25 mouse cellular contexts compared by ENCODE assay signal in genomic region chr16:11910801-11911200, GRCm38 (mm10).
"Had no signal": no experiment of that assay in that cellular context is flagged by ENCODE, and none has a peak within 500 bp of the region (broad histone marks: within the 10 kb centered on the region; RNA-seq: fewer than 3 reads in every experiment).

No protein-coding gene starts in this region.

- H3K27me3 ChIP-seq: intestine, embryonic 15.5 days; liver, embryonic 15.5 days had no signal

- H3K4me3 ChIP-seq: gastrocnemius, adult 2 months; heart, embryonic 10.5 days; heart, embryonic 12.5 days; hindbrain, embryonic 10.5 days; hindbrain, embryonic 12.5 days; intestine, embryonic 15.5 days; layer of hippocampus, adult 2 months; left cerebral cortex, adult 2 months; limb, embryonic 10.5 days; limb, embryonic 12.5 days; liver, embryonic 13.5 days; liver, embryonic 15.5 days had no signal

- H3K4me2 ChIP-seq: heart, embryonic 12.5 days; hindbrain, embryonic 12.5 days; hindbrain, embryonic 14.5 days; intestine, embryonic 15.5 days; limb, embryonic 12.5 days; liver, embryonic 11.5 days; liver, embryonic 13.5 days; liver, embryonic 15.5 days had no signal

- H3K36me3 ChIP-seq: heart, embryonic 10.5 days; heart, embryonic 12.5 days; hindbrain, embryonic 10.5 days; hindbrain, embryonic 12.5 days; intestine, embryonic 15.5 days; limb, embryonic 10.5 days; limb, embryonic 12.5 days; liver, embryonic 13.5 days; liver, embryonic 15.5 days had no signal

- H3K9me3 ChIP-seq: heart, embryonic 10.5 days; heart, embryonic 12.5 days; hindbrain, embryonic 10.5 days; hindbrain, embryonic 12.5 days; intestine, embryonic 15.5 days; limb, embryonic 10.5 days; limb, embryonic 12.5 days; liver, embryonic 13.5 days; liver, embryonic 15.5 days had no signal

- H3K9ac ChIP-seq: heart, embryonic 12.5 days; hindbrain, embryonic 12.5 days; hindbrain, embryonic 14.5 days; intestine, embryonic 15.5 days; limb, embryonic 12.5 days; liver, embryonic 13.5 days; liver, embryonic 15.5 days had no signal

- ATAC-seq: hindbrain, embryonic 16.5 days; inflammation-experienced regulatory T-cells, adult 6 months; intestine, embryonic 15.5 days; intestine, postnatal 0 days had no signal

- H3K27ac ChIP-seq: gastrocnemius, adult 2 months; heart, embryonic 10.5 days; hindbrain, embryonic 10.5 days; hindbrain, embryonic 12.5 days; hindbrain, embryonic 14.5 days; intestine, embryonic 15.5 days; layer of hippocampus, adult 2 months; left cerebral cortex, adult 2 months; limb, embryonic 10.5 days; limb, embryonic 12.5 days; liver, embryonic 13.5 days; liver, embryonic 15.5 days had no signal

- DNase-seq: gastrocnemius, adult 2 months; gastrocnemius, postnatal 10 days; gastrocnemius, postnatal 25 days; heart, adult 18-20 months; heart, postnatal 10 days; heart, postnatal 4 days; kidney, postnatal 14 days; kidney, postnatal 4 days; liver; liver, embryonic 13.5 days had no signal
